Mouse (Mus musculus) forebrain, postnatal 0 days (tissue): ENCODE results near the gene Utrn. TPM values are rescaled to one million over a fixed set of nuclear protein-coding genes. Genes with fewer than 3 reads are reported as not detected.

ENCODE experiments used
- ATAC-seq: fragments of 200-750 bp; cut with Nextera tagmentation; 2 replicates; pipeline ENCODE4 v1.8.0; 2017; ENCODE audit warnings: mild to moderate bottlenecking, moderate library complexity
- DNase-seq: peaks from one replicate; pipeline ENCODE4 v3.0.0-alpha.2; 2015
- H3K27ac ChIP-seq: fragments of 300-500 bp; sonication (generic); 2 replicates; pipeline ENCODE4 v1.5.1; 2014; ENCODE audit warnings: low read depth, mild to moderate bottlenecking, antibody characterized with exemption, low read length, moderate library complexity, mixed read lengths
- H3K27me3 ChIP-seq: fragments of 300-500 bp; sonication (generic); 2 replicates; pipeline ENCODE4 v1.6.1; 2014; ENCODE audit warnings: mild to moderate bottlenecking, low read length, mixed read lengths; ENCODE audit not compliant: insufficient read depth
- H3K36me3 ChIP-seq: fragments of 300-500 bp; sonication (generic); 2 replicates; pipeline ENCODE4 v1.6.1; 2014; ENCODE audit warnings: mild to moderate bottlenecking, moderate library complexity; ENCODE audit not compliant: insufficient read depth
- H3K4me1 ChIP-seq: fragments of 300-500 bp; sonication (generic); 2 replicates; pipeline ENCODE4 v1.6.1; 2014; ENCODE audit warnings: antibody characterized with exemption; ENCODE audit not compliant: insufficient read depth
- H3K4me2 ChIP-seq: fragments of 300-500 bp; sonication (generic); 2 replicates; pipeline ENCODE4 v1.6.1; 2014; ENCODE audit warnings: low read depth, mild to moderate bottlenecking, moderate library complexity
- H3K4me3 ChIP-seq: fragments of 300-500 bp; sonication (generic); 2 replicates; pipeline ENCODE4 v1.5.1; 2014; ENCODE audit warnings: low read depth, low read length, mixed read lengths
- H3K9ac ChIP-seq: fragments of 300-500 bp; sonication (generic); 2 replicates; pipeline ENCODE4 v1.6.1; 2014; ENCODE audit warnings: mild to moderate bottlenecking
- H3K9me3 ChIP-seq: fragments of 300-500 bp; sonication (generic); 2 replicates; pipeline ENCODE4 v1.6.1; 2016; ENCODE audit warnings: low read length
- CTCF ChIP-seq: sonication (generic); IDR thresholded peaks from 2 replicates; pipeline ENCODE4 v1.5.1; 2016; ENCODE audit warnings: antibody characterized with exemption, control low read depth, low read depth
- WGBS: fragments of 180-500 bp; shearing (Covaris S2); extraction: QIAGEN DNeasy Blood & Tissue Kit; methylation state at CpG from one replicate; pipeline ENCODE4 v1.1.7; 2014; 5-methylcytosine and 5-hydroxymethylcytosine counted together
- polyA plus RNA-seq: library from polyadenylated mRNA; unstranded; fragments of >200 nt; fragmentation: Nextera tagmentation; extraction: Ambion mirVana; gene quantifications from 2 replicates; pipeline ENCODE4 v1.2.1, GENCODE M21; 2015
- total RNA-seq: library from RNA; depleted of rRNA; stranded (reverse); fragments of >200 nt; gene quantifications from 2 replicates; pipeline ENCODE4 v1.2.3, GENCODE M21; 2014

Gene Utrn
- total and polyA plus RNA-seq, 2 experiments from 2014 or later = 14.2 to 26.8 TPM

GRCm38 (mm10) chr10:12790881-12791280, 78.3 kb downstream of the Utrn start:
- TF ChIP-seq CTCF = no peak

GRCm38 (mm10) chr10:12788529-12788928, 80.6 kb downstream of the Utrn start:
- Histone ChIP-seq H3K4me2 (no peak overlapping the region), H3K27ac (no peak overlapping the region), H3K36me3 (no peaks in the 10 kb centered on the region), H3K9ac (no peak overlapping the region), H3K9me3 (no peaks in the 10 kb centered on the region), H3K4me1 (no peaks in the 10 kb centered on the region), H3K27me3 (no peaks in the 10 kb centered on the region), H3K4me3 (no peak overlapping the region)
- ATAC-seq = no peak
- DNase-seq = no peak
- TF ChIP-seq CTCF = no peak
- 90% methylated on average over 1 of the region's 1 CpGs for WGBS

More at GRCm38 (mm10) chr10:12790881-12791280, 78.3 kb downstream of the Utrn start:
- 0 out of 2 replicates have a peak, but pooled peaks cover 2% of the 10 kb centered on the region for H3K4me1 ChIP-seq
- H3K4me3 ChIP-seq = no peak overlapping the region
- DNase-seq (no peak), ATAC-seq (no peak)
- no peaks in the 10 kb centered on the region for H3K36me3 ChIP-seq
- no peak overlapping the region for H3K9ac ChIP-seq
- H3K27ac ChIP-seq = no peak overlapping the region
- no peaks in the 10 kb centered on the region for H3K9me3 ChIP-seq
- H3K27me3 ChIP-seq = no peaks in the 10 kb centered on the region
- H3K4me2 ChIP-seq = no peak overlapping the region
- 79% methylated on average over 3 of the region's 3 CpGs for WGBS

GRCm38 (mm10) chr10:12787965-12788364, 81.2 kb downstream of the Utrn start:
- DNase-seq (no peak), ATAC-seq (no peak)
- WGBS = 91% methylated on average over 6 of the region's 6 CpGs
- no peak overlapping the region for H3K9ac ChIP-seq
- no peaks in the 10 kb centered on the region for H3K4me1 ChIP-seq
- no peak overlapping the region for H3K4me2 ChIP-seq
- no peaks in the 10 kb centered on the region for H3K36me3 ChIP-seq
- no peak overlapping the region for H3K27ac ChIP-seq
- no peaks in the 10 kb centered on the region for H3K9me3 ChIP-seq
- no peaks in the 10 kb centered on the region for H3K27me3 ChIP-seq
- no peak overlapping the region for H3K4me3 ChIP-seq
- TF ChIP-seq CTCF = no peak

- DNase-seq (no peak), ATAC-seq (no peak)
- Histone ChIP-seq H3K9me3 (no peaks in the 10 kb centered on the region), H3K27ac (no peak overlapping the region), H3K9ac (no peak overlapping the region), H3K4me2 (no peak overlapping the region), H3K36me3 (no peaks in the 10 kb centered on the region), H3K4me1 (no peaks in the 10 kb centered on the region), H3K27me3 (no peaks in the 10 kb centered on the region), H3K4me3 (no peak overlapping the region)
- WGBS = 92% methylated on average over 5 of the region's 5 CpGs
- no peak for TF ChIP-seq CTCF
Measured at GRCm38 (mm10) chr10:12785299-12785698, 83.9 kb downstream of the Utrn start.

- ATAC-seq = no peak
- no peak overlapping the region for H3K4me3 ChIP-seq
- 83% methylated on average over 4 of the region's 4 CpGs for WGBS
- H3K4me2 ChIP-seq = no peak overlapping the region
- H3K9me3 ChIP-seq = no peaks in the 10 kb centered on the region
- H3K9ac ChIP-seq = no peak overlapping the region
- no peak for TF ChIP-seq CTCF
- H3K4me1 ChIP-seq = no peaks in the 10 kb centered on the region
- H3K27ac ChIP-seq = no peak overlapping the region
- H3K36me3 ChIP-seq = no peaks in the 10 kb centered on the region
- DNase-seq = no peak
- H3K27me3 ChIP-seq = no peaks in the 10 kb centered on the region
Measured at GRCm38 (mm10) chr10:12781381-12781907, 87.7 kb downstream of the Utrn start.

- DNase-seq (no peak), ATAC-seq (no peak)
- TF ChIP-seq CTCF = no peak
- Histone ChIP-seq H3K4me1 (no peaks in the 10 kb centered on the region), H3K4me3 (no peak overlapping the region), H3K27me3 (no peaks in the 10 kb centered on the region), H3K36me3 (no peaks in the 10 kb centered on the region), H3K9ac (no peak overlapping the region), H3K27ac (no peak overlapping the region), H3K4me2 (no peak overlapping the region), H3K9me3 (no peaks in the 10 kb centered on the region)
- 49% methylated on average over 6 of the region's 6 CpGs for WGBS
Measured at GRCm38 (mm10) chr10:12773178-12773577, 96.0 kb downstream of the Utrn start.

GRCm38 (mm10) chr10:12771511-12771910, 97.7 kb downstream of the Utrn start:
- Histone ChIP-seq H3K27me3 (no peaks in the 10 kb centered on the region), H3K9ac (no peak overlapping the region), H3K36me3 (no peaks in the 10 kb centered on the region), H3K4me2 (no peak overlapping the region), H3K4me1 (no peaks in the 10 kb centered on the region), H3K9me3 (no peaks in the 10 kb centered on the region), H3K27ac (no peak overlapping the region), H3K4me3 (no peak overlapping the region)
- DNase-seq (no peak), ATAC-seq (no peak)
- 84% methylated on average over 2 of the region's 2 CpGs for WGBS
- TF ChIP-seq CTCF = no peak
